Mouse (Mus musculus) ES-E14 (cell line): ENCODE measurements around the gene Olfr870. TPM values are rescaled to one million over a fixed set of nuclear protein-coding genes. Genes with fewer than 3 reads are reported as not detected.

Experiments used
- DNase-seq: peaks from one replicate; pipeline ENCODE4 v3.0.0-alpha.2; 2013; ENCODE audit warnings: low read depth, low spot score
- H3K27ac ChIP-seq: 2 replicates; pipeline ENCODE4 v1.5.1; 2012; ENCODE audit warnings: low read depth, mild to moderate bottlenecking, low read length, moderate library complexity, mixed read lengths; ENCODE audit not compliant: poor library complexity, insufficient read depth, severe bottlenecking
- H3K36me3 ChIP-seq: 2 replicates; pipeline ENCODE4 v1.6.1; 2012; ENCODE audit warnings: mild to moderate bottlenecking, low read length, moderate library complexity, mixed read lengths; ENCODE audit not compliant: control insufficient read depth, poor library complexity, insufficient read depth, severe bottlenecking
- H3K4me1 ChIP-seq, 2 experiments: fragments of 150-350 bp in 1 of 2; sonication (generic) in 1 of 2; 2 replicates each; pipeline ENCODE4 v1.6.1; 2012; ENCODE audit warnings: low read length in 2 of 2, mild to moderate bottlenecking in 1 of 2, mixed read lengths in 1 of 2; ENCODE audit not compliant: control insufficient read depth in 2 of 2, insufficient read depth in 2 of 2, poor library complexity in 1 of 2
- H3K4me3 ChIP-seq, 2 experiments: fragments of 150-350 bp in 1 of 2; sonication (generic) in 1 of 2; 2 replicates each; pipeline ENCODE4 v1.5.1; 2012; ENCODE audit warnings: low read length in 2 of 2, low read depth in 1 of 2, mild to moderate bottlenecking in 1 of 2, mixed read lengths in 1 of 2; ENCODE audit not compliant: insufficient read depth in 1 of 2, poor library complexity in 1 of 2, severe bottlenecking in 1 of 2
- H3K9ac ChIP-seq: 2 replicates; pipeline ENCODE4 v1.6.1; 2012; ENCODE audit warnings: low read depth, mild to moderate bottlenecking, low read length, mixed read lengths; ENCODE audit not compliant: poor library complexity, insufficient read depth, severe bottlenecking
- H3K9me3 ChIP-seq: fragments of 150-350 bp; sonication (generic); 2 replicates; pipeline ENCODE4 v1.6.1; 2012; ENCODE audit warnings: low read depth, mild to moderate bottlenecking, low read length; ENCODE audit not compliant: control insufficient read depth, insufficient read depth
- CHD2 ChIP-seq: IDR thresholded peaks from 2 replicates; pipeline ENCODE4 v1.6.1; 2014; ENCODE audit warnings: mild to moderate bottlenecking, low read depth, low read length, inconsistent platforms
- HCFC1 ChIP-seq: IDR thresholded peaks from 2 replicates; pipeline ENCODE4 v1.6.1; 2012; ENCODE audit warnings: low read length, inconsistent platforms, borderline replicate concordance; ENCODE audit not compliant: insufficient read depth
- MAFK ChIP-seq: IDR thresholded peaks from 2 replicates; pipeline ENCODE4 v1.6.1; 2014; ENCODE audit warnings: mild to moderate bottlenecking, low read depth, low read length, inconsistent platforms; ENCODE audit not compliant: insufficient read depth
- ZC3H11A ChIP-seq: IDR thresholded peaks from 2 replicates; pipeline ENCODE4 v1.6.1; 2012; ENCODE audit warnings: low read depth, mild to moderate bottlenecking, inconsistent platforms, low read length, borderline replicate concordance
- ZNF384 ChIP-seq: IDR thresholded peaks from 2 replicates; pipeline ENCODE4 v1.6.1; 2012; ENCODE audit warnings: low read depth, low read length, inconsistent platforms
- in situ Hi-C, 2 experiments: fragments of 600-800 bp; cut with MboI; formaldehyde crosslinking; loops; one replicate each; pipeline ENCODE4 v1.15.1; 2025; ENCODE audit warnings: low sequenced_read_pairs in 2 of 2, inconsistent platforms in 1 of 2; ENCODE audit not compliant: unreplicated experiment in 2 of 2
- total RNA-seq: library from RNA; depleted of rRNA; stranded (reverse); fragments of 300-350 nt; gene quantifications from 2 replicates; pipeline ENCODE4 v1.2.3, GENCODE M21; 2012; rRNA removed

Gene Olfr870
- total RNA-seq, 1 experiment = not detected

DNA sequence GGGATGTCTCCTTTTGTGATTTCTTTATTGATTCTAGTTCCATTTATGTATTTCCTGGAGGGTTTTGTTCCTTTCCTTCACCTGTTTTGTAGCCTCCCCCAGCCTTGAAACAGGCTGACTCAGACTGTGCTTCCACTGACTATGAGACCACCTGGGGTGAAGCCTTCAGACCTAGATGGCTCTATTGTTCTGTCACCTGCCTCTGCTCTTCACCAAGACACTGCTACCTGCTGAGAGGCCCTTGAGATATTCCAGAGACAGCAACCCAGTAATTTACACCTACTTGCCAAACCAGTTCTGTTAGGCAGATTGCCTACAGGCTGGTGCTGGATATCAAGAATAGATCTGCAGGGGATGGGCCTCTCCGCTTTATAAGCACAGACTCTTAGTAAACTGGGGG is 28.3 kb upstream of the Olfr870 start:
- TF ChIP-seq HCFC1 (no peak), ZC3H11A (no peak), MAFK (no peak), CHD2 (no peak), ZNF384 (no peak)
- peak; percentile 31 for DNase-seq
- Histone ChIP-seq H3K9me3 (peaks cover 3% of the 10 kb centered on the region), H3K9ac (no peak overlapping the region), H3K4me3 (no peak overlapping the region), H3K36me3 (no peaks in the 10 kb centered on the region), H3K27ac (no peak overlapping the region), H3K4me1 (no peaks in the 10 kb centered on the region)
- in situ Hi-C loops = no loop called here

DNA sequence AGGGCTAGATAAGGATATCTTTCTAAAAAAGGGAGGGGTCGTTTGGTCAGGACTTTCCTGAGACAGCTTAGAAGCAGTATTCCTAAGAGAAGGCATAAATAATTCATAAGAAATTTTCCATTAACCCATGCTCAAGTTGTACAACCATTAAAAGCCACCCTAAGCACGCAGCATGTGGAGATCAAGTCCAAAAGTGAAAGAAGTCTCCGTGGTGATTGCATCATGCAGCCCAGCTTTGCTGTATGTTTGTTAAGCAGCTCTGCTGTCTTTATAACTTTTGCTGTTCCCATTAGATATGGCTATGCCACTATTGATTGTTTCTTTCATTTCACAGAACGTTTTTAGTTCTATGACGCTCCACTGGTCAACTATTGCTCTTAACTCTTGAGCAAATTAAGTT is 5.6 kb upstream of the Olfr870 start:
- in situ Hi-C loops = no loop called here
- H3K36me3 ChIP-seq = no peaks in the 10 kb centered on the region
- no peak overlapping the region for H3K27ac ChIP-seq
- no peak overlapping the region for H3K4me3 ChIP-seq
- H3K4me1 ChIP-seq = no peaks in the 10 kb centered on the region
- no peak for DNase-seq
- H3K9ac ChIP-seq = no peak overlapping the region
- H3K9me3 ChIP-seq = peaks cover 1% of the 10 kb centered on the region; the same call in 1 of the 2 replicates
- no peak for TF ChIP-seq HCFC1
- no peak for TF ChIP-seq MAFK
- TF ChIP-seq ZC3H11A = no peak
- TF ChIP-seq ZNF384 = no peak
- TF ChIP-seq CHD2 = no peak

GRCm38 (mm10) chr9:20149706-20150105 is 24.2 kb downstream of the Olfr870 start:
- no peak for DNase-seq
- Histone ChIP-seq H3K36me3 (no peaks in the 10 kb centered on the region), H3K4me3 (no peak overlapping the region), H3K9ac (no peak overlapping the region), H3K27ac (no peak overlapping the region), H3K4me1 (no peaks in the 10 kb centered on the region), H3K9me3 (no peaks in the 10 kb centered on the region)
- no peak for TF ChIP-seq CHD2
- in situ Hi-C loops = no loop called here

DNA sequence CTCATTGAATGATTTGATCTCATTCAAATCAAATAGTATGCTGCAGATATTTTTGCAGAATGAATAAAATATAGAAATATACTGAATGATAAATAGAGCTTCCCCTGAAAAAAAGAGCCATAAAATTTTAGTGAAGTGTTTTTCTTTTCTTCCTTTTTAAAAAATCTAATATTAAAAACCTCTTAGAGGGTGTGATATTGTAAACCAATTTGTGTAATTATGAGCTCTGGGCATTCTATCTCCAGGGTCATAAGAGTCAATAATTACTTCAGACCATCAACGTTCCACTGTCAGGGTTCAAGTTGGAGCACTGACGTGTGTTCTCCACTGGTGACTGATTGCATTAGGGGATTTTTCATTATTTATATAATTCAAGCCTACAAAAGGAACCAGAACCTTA is 45.1 kb downstream of the Olfr870 start, which contains the start of gene Olfr869:
Gene Olfr869, plus strand, starts transcription at position 301 of the 400 bp plus-strand sequence.
- TF ChIP-seq HCFC1 (no peak), CHD2 (no peak), ZNF384 (no peak), MAFK (no peak), ZC3H11A (no peak)
- in situ Hi-C loops = no loop called here
- no peak within 1 kb of the TSS for H3K9ac ChIP-seq

More for the DNA sequence above, 45.1 kb downstream of the Olfr870 start, which contains the start of gene Olfr869:
- no peak within 1 kb of the TSS for H3K27ac ChIP-seq
- H3K4me3 ChIP-seq = no peak within 1 kb of the TSS
- no peaks in the 10 kb centered on the region for H3K4me1 ChIP-seq
- H3K9me3 ChIP-seq = no peaks in the 10 kb centered on the region
- H3K36me3 ChIP-seq = no peaks in the 10 kb centered on the region
- no peak for DNase-seq

Other genes with a start within 250 kb of the Olfr870 start
- gene Olfr866, start 146.0 kb downstream of the Olfr870 start, total RNA-seq = not detected in 2 replicates
- gene Olfr867, start 116.5 kb downstream of the Olfr870 start, total RNA-seq = not detected in 2 replicates
- gene Olfr868, start 75.4 kb downstream of the Olfr870 start, total RNA-seq = not detected in 2 replicates
- gene Olfr869, start 45.0 kb downstream of the Olfr870 start, total RNA-seq = not detected in 2 replicates
- not detected in 2 replicates for gene Olfr871, start 38.1 kb upstream of the Olfr870 start, total RNA-seq
- not detected in 2 replicates for gene Olfr872, start 63.1 kb upstream of the Olfr870 start, total RNA-seq
- gene Olfr39, start 108.3 kb upstream of the Olfr870 start, total RNA-seq = not detected in 2 replicates
- not detected in 2 replicates for gene Olfr873, start 124.5 kb upstream of the Olfr870 start, total RNA-seq
- gene Olfr18, start 162.0 kb upstream of the Olfr870 start, total RNA-seq = 0.09 and 0.21 TPM in 2 replicates
- gene Zfp560, start 211.1 kb upstream of the Olfr870 start, total RNA-seq = 11.5 and 14.2 TPM in 2 replicates